Mouse (Mus musculus): Measurements from ENCODE around the gene Olfr1307. TPM values are rescaled to one million over a fixed set of nuclear protein-coding genes. Genes with fewer than 3 reads are reported as not detected.

Olfr1307 gene
- total RNA-seq (2022): under 1 TPM; 0.02 to 0.05 (median 0.04) TPM

DNA sequence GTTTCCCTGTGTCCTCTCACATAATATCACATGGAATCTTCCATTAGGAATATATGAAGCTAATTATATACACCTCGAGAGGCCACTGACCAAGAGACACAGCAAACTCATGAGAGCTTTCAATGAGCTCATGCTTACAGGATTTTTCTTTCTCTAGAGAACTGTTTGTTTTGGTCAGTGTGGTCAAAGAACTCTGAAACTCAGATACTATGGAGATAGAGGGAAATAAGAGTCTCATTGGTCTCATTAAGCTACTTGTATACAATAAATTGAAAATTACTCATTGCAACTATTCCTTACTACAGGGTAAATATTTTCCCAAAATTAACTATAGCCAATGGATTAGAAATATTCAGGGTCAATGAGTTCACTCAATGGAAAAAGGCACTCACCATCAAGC is at the start of gene Olfr1307:
TSS of gene Olfr1307 (minus strand) at position 101 of the 400 bp plus-strand sequence.
- no peak for DNase-seq (ENCODE audit: low spot score in 2 of 2)

DNA sequence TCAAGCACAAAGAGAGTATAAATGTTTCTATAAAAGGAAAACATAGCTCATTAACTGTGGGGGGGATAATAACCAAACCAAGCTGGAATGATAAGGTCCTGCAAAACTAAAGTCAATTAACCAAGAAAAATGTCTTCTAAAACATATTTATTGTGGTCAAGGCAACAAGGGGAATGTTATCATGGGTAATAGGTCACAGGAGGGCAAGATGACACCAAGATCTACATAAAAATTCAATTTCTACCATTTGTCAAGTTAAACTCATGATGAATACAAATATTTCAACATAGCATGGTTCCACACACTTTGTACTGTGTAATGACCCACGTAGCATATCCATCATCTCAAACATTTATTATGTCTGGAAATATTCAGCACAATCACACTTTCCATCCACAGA is 40.9 kb upstream of the Olfr1307 start, which contains the start of gene Olfr1309:
TSS of gene Olfr1309 (minus strand) at position 101 of the 400 bp plus-strand sequence.
- no peak for DNase-seq (ENCODE audit: low spot score in 2 of 2)

DNA sequence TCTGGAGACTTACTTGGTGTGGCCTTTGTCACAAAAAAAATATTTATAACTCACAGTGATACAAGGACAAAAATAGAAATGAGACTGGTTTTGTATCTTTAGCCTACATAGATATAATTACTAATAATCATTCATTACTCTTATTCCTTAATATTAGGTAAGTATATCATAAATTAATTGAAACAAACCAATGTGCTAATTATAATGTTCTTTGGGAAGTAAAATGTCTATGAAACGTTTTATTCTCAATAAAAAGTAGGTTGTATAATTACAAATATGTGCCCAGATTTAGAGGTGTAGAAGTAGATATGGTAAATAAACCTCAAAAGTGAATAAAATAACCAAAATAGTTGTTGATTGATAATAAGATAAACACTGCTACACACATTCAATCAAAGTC is 15.6 kb upstream of the Olfr1307 start, which contains the start of gene Olfr1308:
TSS of gene Olfr1308 (minus strand) at position 101 of the 400 bp plus-strand sequence.
- DNase-seq (ENCODE audit: low spot score in 2 of 2): no peak

DNA sequence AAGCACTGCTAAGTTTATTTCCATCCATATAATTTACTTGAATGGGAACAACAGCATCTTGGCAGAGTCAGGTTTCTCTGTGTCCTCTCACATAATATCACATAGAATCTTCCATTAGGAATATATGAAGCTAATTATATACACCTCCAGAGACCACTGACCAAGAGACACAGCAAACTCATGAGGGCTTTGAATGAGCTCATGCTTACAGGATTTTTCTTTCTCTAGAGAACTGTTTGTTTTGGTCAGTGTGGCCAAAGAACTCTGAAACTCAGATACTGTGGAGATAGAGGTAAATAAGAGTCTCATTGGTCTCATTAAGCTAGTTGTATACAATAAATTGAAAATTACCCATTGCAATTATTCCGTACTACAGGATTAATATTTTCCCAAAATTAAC is 33.1 kb downstream of the Olfr1307 start, which contains the start of gene Olfr1306:
TSS of gene Olfr1306 (minus strand) at position 101 of the 400 bp plus-strand sequence.
- no peak for DNase-seq (ENCODE audit: low spot score in 2 of 2)

Other genes starting within 250 kb of the Olfr1307 start
- not detected for gene Olfr1301, start 198.4 kb downstream of the Olfr1307 start, total RNA-seq (2022)
- gene Olfr1302, start 172.0 kb downstream of the Olfr1307 start, total RNA-seq (2022): not detected
- not detected for gene Olfr1303, start 129.1 kb downstream of the Olfr1307 start, total RNA-seq (2022)
- gene Olfr1305, start 72.3 kb downstream of the Olfr1307 start, total RNA-seq (2022): not detected
- not detected for gene Olfr1306, start 33.2 kb downstream of the Olfr1307 start, total RNA-seq (2022)
- gene Olfr1308, start 15.5 kb upstream of the Olfr1307 start, total RNA-seq (2022): not detected
- gene Olfr1309, start 40.8 kb upstream of the Olfr1307 start, total RNA-seq (2022): not detected
- gene Olfr1310, start 63.3 kb upstream of the Olfr1307 start, total RNA-seq (2022): not detected
- not detected for gene Olfr1311, start 75.0 kb upstream of the Olfr1307 start, total RNA-seq (2022)
- gene Olfr1312, start 100.8 kb upstream of the Olfr1307 start, total RNA-seq (2022): not detected
- not detected for gene Olfr1313, start 128.4 kb upstream of the Olfr1307 start, total RNA-seq (2022)
- not detected for gene Olfr1314, start 147.3 kb upstream of the Olfr1307 start, total RNA-seq (2022)
- gene Olfr1315-ps1, start 166.0 kb upstream of the Olfr1307 start, total RNA-seq (2022): not detected
- gene Olfr1316, start 185.5 kb upstream of the Olfr1307 start, total RNA-seq (2022): not detected
- not detected for gene Olfr1317, start 190.9 kb upstream of the Olfr1307 start, total RNA-seq (2022)
- gene Olfr1318, start 204.8 kb upstream of the Olfr1307 start, total RNA-seq (2022): not detected

Measured in layer of hippocampus, adult 8-10 months (tissue).